Mouse (Mus musculus): ENCODE results near the gene Exph5.

Gene Exph5

GRCm38 (mm10) chr9:53404050-53404752 lies 102.7 kb downstream of the Exph5 start:
- DNase-seq (ENCODE audit: extremely low read depth, low read depth): no peak

- DNase-seq (ENCODE audit: extremely low read depth, low read depth): no peak
Observed at GRCm38 (mm10) chr9:53404753-53405722, 103.6 kb downstream of the Exph5 start.

GRCm38 (mm10) chr9:53408548-53408947 lies 107.1 kb downstream of the Exph5 start:
- DNase-seq (ENCODE audit: extremely low read depth, low read depth): no peak

DNA sequence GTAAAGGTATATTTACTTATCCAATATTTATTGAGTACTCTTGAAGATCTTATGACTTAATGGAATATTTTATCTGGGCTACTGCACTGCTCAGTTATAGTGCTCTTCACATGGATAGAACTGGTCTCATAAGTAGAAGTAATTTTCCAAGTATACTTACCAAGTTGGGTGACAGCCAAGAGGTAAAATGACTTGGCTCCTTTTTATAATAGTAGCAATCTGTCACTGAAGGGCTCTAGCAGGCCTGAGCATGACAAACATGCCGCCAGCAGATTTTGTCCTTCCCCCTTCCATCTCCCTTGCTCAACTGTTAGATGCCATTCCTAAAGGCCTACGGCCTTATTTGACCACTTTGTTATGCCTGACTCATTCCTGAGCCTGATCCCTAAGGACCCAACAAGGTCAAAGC lies 107.5 kb downstream of the Exph5 start:
- no peak for DNase-seq (ENCODE audit: extremely low read depth, low read depth)

DNA sequence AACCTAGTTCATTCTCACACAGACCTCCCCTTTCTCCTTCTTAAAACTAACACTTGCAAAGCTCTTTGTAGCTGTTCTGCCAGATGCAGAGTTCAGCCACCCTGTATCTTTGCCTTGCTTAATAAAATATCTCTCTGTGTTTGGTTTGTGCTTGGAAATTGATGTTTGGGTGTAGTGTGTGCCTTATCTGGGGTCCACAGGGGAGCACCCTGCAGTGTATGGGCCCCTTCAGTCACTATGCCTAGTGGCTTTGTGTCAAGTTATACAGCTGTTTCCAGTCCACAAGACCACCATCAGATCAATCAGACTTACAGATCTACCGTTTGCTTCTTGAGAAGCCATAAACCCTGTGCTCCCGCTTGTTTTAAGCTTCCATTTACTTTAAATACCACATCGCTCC lies 108.0 kb downstream of the Exph5 start:
- DNase-seq (ENCODE audit: extremely low read depth, low read depth): no peak

- peak; percentile 93 for DNase-seq (ENCODE audit: extremely low read depth, low read depth)
Observed at GRCm38 (mm10) chr9:53422133-53422896, 120.8 kb downstream of the Exph5 start.

DNA sequence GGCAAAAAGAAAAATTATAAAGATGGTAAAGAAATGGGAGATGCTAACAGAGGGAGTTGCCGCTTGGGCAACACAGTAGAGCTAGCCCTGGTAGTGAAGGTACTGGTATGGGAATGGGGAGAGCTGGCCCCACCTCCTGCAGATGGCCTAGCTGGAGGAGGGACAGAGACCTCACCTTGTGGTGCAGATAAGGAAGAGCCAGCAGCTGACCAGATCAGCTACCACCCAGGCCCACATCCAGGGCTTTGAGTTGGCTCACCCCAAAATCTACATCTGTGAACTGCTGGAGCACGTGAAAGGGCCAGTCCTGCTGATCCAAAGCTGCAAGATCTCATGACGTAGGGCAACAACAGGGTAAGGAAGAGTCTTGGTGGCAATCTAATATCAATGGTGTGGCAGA lies 125.3 kb downstream of the Exph5 start:
- DNase-seq (ENCODE audit: extremely low read depth, low read depth): no peak

Measured in MEL-GATA-1-ER (cell line).